Comparison of ENCODE assay signal across 8 mouse cellular contexts in genomic region chr12:108230821-108231794, GRCm38 (mm10). TPM values are rescaled to one million over a fixed set of nuclear protein-coding genes. Genes with fewer than 3 reads are reported as not detected.
DNase-seq lines count a peak whose midpoint lies in the region; ATAC-seq and TF ChIP-seq lines count a peak whose summit lies in the region.

No protein-coding gene starts in this region.

- intact Hi-C loops in heart, postnatal 10 days (cut with DNase I): no loop called here

- no peak for DNase-seq in heart, embryonic 10.5 days (ENCODE audit: low spot score)
- peak; percentile 83 for DNase-seq in brain, embryonic 14.5 days (ENCODE audit: low read depth)
- DNase-seq in heart, postnatal 10 days: peak; percentile 65 to 72
- peak; percentile 84 to 88 for DNase-seq in kidney, postnatal 4 days
- no peak for DNase-seq in layer of hippocampus, postnatal 25 days (ENCODE audit: extremely low spot score in 1 of 2, low spot score in 1 of 2)
- DNase-seq in limb, embryonic 10.5 days (ENCODE audit: low spot score): no peak

- H3K4me2 ChIP-seq in heart, embryonic 12.5 days: no peak overlapping the region

- TF ChIP-seq CTCF in brain, embryonic 14.5 days (IDR thresholded peaks at IDR 0.05; ENCODE audit: borderline replicate concordance, extremely low read depth, insufficient read depth, insufficient read length): peak; percentile 46
- TF ChIP-seq CTCF in small intestine, adult 2 months (IDR thresholded peaks at IDR 0.05; ENCODE audit: extremely low read depth, insufficient read length, insufficient replicate concordance, low read depth, low read length): peak; percentile 51; the same call in 1 of the 2 replicates

- H3K9me3 ChIP-seq in heart, embryonic 10.5 days: no peaks in the 10 kb centered on the region
- H3K9me3 ChIP-seq in heart, embryonic 12.5 days (replicated peaks): no peaks in the 10 kb centered on the region
- no peaks in the 10 kb centered on the region for H3K9me3 ChIP-seq in limb, embryonic 10.5 days (replicated peaks)

- no peaks in the 10 kb centered on the region for H3K27me3 ChIP-seq in heart, embryonic 10.5 days (ENCODE audit: insufficient read depth, poor library complexity, severe bottlenecking)
- no peaks in the 10 kb centered on the region for H3K27me3 ChIP-seq in heart, embryonic 12.5 days (replicated peaks)
- H3K27me3 ChIP-seq in small intestine, adult 2 months (ENCODE audit: control insufficient read depth, insufficient read depth, low read length): no peaks in the 10 kb centered on the region
- peaks cover 29% of the 10 kb centered on the region for H3K27me3 ChIP-seq in limb, embryonic 10.5 days (ENCODE audit: low read depth, poor library complexity, severe bottlenecking)

- 0 out of 2 replicates have a peak overlapping the region, but pooled peaks have one; percentile 53 for H3K27ac ChIP-seq in heart, embryonic 10.5 days
- no peak overlapping the region for H3K27ac ChIP-seq in heart, embryonic 12.5 days (ENCODE audit: poor library complexity, severe bottlenecking)
- H3K27ac ChIP-seq in small intestine, adult 2 months (ENCODE audit: insufficient read depth, low read depth, low read length): no peak overlapping the region
- H3K27ac ChIP-seq in limb, embryonic 10.5 days: no peak overlapping the region

- ATAC-seq in heart, embryonic 12.5 days (ENCODE audit: insufficient number of reproducible peaks, low FRiP score): no peak

- no peaks in the 10 kb centered on the region for H3K36me3 ChIP-seq in heart, embryonic 10.5 days
- H3K36me3 ChIP-seq in heart, embryonic 12.5 days: no peaks in the 10 kb centered on the region
- H3K36me3 ChIP-seq in small intestine, adult 2 months (ENCODE audit: control insufficient read depth, insufficient read depth, low read length): no peaks in the 10 kb centered on the region
- H3K36me3 ChIP-seq in limb, embryonic 10.5 days: no peaks in the 10 kb centered on the region

- H3K4me3 ChIP-seq in heart, embryonic 10.5 days: no peak overlapping the region
- H3K4me3 ChIP-seq in heart, embryonic 12.5 days: no peak overlapping the region
- no peak overlapping the region for H3K4me3 ChIP-seq in small intestine, adult 2 months (ENCODE audit: low read depth, low read length)
- no peak overlapping the region for H3K4me3 ChIP-seq in limb, embryonic 10.5 days

- TF ChIP-seq POLR2A in brain, embryonic 14.5 days (IDR thresholded peaks at IDR 0.05; ENCODE audit: borderline replicate concordance, extremely low read depth, insufficient read depth, insufficient read length, poor library complexity, severe bottlenecking): no peak
- TF ChIP-seq POLR2A in small intestine, adult 2 months (IDR thresholded peaks at IDR 0.05; ENCODE audit: low read depth, low read length): no peak

- H3K9ac ChIP-seq in heart, embryonic 12.5 days: no peak overlapping the region

- H3K4me1 ChIP-seq in heart, embryonic 10.5 days: peaks cover 91% of the 10 kb centered on the region
- peaks cover 79% of the 10 kb centered on the region for H3K4me1 ChIP-seq in heart, embryonic 12.5 days (replicated peaks)
- peaks cover 39% of the 10 kb centered on the region for H3K4me1 ChIP-seq in small intestine, adult 2 months (ENCODE audit: control insufficient read depth, insufficient read depth, insufficient read length, low read length)
- peaks cover 76% of the 10 kb centered on the region for H3K4me1 ChIP-seq in limb, embryonic 10.5 days

- WGBS in heart, embryonic 10.5 days: 59% methylated on average over 17 of the region's 18 CpGs
- WGBS in heart, embryonic 12.5 days: 53% methylated on average over 17 of the region's 18 CpGs
- WGBS in small intestine, adult 2 months: 49% methylated on average over 17 of the region's 18 CpGs
- 69% methylated on average over 17 of the region's 18 CpGs for WGBS in limb, embryonic 10.5 days

RNA-seq across cellular contexts. Expression of gene Ccdc85c, which starts 44.1 kb away (rescaled TPM):
- polyA plus RNA-seq in heart, embryonic 10.5 days (2016; fragmentation: Nextera tagmentation; extraction: Ambion mirVana): 5.7 and 6.7 TPM in 2 replicates
- polyA plus RNA-seq in heart, embryonic 12.5 days (2016; fragmentation: Nextera tagmentation; extraction: Ambion mirVana): 5.9 and 6.0 TPM in 2 replicates
- 34.0 and 48.9 TPM in 2 replicates for polyA plus RNA-seq in brain, embryonic 14.5 days (2012; rRNA removed)
- total RNA-seq in heart, postnatal 10 days (2021): 10 to 100 TPM; 32.8 to 34.4 TPM
- polyA plus RNA-seq in small intestine, adult 2 months (2012; rRNA removed): 58.8 and 100 TPM in 2 replicates
- total RNA-seq in layer of hippocampus, postnatal 25 days (2021): 10 to 100 TPM; 66.6 to 71.3 TPM
- polyA plus RNA-seq in limb, embryonic 10.5 days (2016; fragmentation: Nextera tagmentation; extraction: Ambion mirVana): 5.4 and 6.2 TPM in 2 replicates

RNA-seq across cellular contexts. Expression of gene Ccnk, which starts 51.7 kb away (rescaled TPM):
- polyA plus RNA-seq in heart, embryonic 10.5 days (2016; fragmentation: Nextera tagmentation; extraction: Ambion mirVana): 2.0 and 3.6 TPM in 2 replicates
- 2.0 and 2.7 TPM in 2 replicates for polyA plus RNA-seq in heart, embryonic 12.5 days (2016; fragmentation: Nextera tagmentation; extraction: Ambion mirVana)
- polyA plus RNA-seq in brain, embryonic 14.5 days (2012; rRNA removed): 28.2 and 41.3 TPM in 2 replicates
- 10 to 100 TPM; 29.0 to 30.6 TPM for total RNA-seq in heart, postnatal 10 days (2021)
- polyA plus RNA-seq in small intestine, adult 2 months (2012; rRNA removed): 4.8 and 11.4 TPM in 2 replicates
- total RNA-seq in layer of hippocampus, postnatal 25 days (2021): 10 to 100 TPM; 25.6 to 33.7 TPM
- 3.3 and 3.4 TPM in 2 replicates for polyA plus RNA-seq in limb, embryonic 10.5 days (2016; fragmentation: Nextera tagmentation; extraction: Ambion mirVana)

RNA-seq across cellular contexts. Expression of gene Setd3, which starts 52.0 kb away (rescaled TPM):
- 72.6 TPM in 2 replicates for polyA plus RNA-seq in heart, embryonic 10.5 days (2016; fragmentation: Nextera tagmentation; extraction: Ambion mirVana)
- 83.1 and 83.3 TPM in 2 replicates for polyA plus RNA-seq in heart, embryonic 12.5 days (2016; fragmentation: Nextera tagmentation; extraction: Ambion mirVana)
- polyA plus RNA-seq in brain, embryonic 14.5 days (2012; rRNA removed): 65.5 and 72.6 TPM in 2 replicates
- total RNA-seq in heart, postnatal 10 days (2021): 10 to 100 TPM; 77.6 to 79.3 TPM
- 4.2 and 8.9 TPM in 2 replicates for polyA plus RNA-seq in small intestine, adult 2 months (2012; rRNA removed)
- total RNA-seq in layer of hippocampus, postnatal 25 days (2021): 100 to 1,000 TPM; 127 to 136 TPM
- polyA plus RNA-seq in limb, embryonic 10.5 days (2016; fragmentation: Nextera tagmentation; extraction: Ambion mirVana): 71.4 and 76.9 TPM in 2 replicates

Comparison
In these comparisons a context has a peak if more than half of its experiments do, and no peak if none do; other contexts are left out.
1. DNase-seq: peak in brain, embryonic 14.5 days (single experiment), heart, postnatal 10 days (2 of 2) and kidney, postnatal 4 days (2 of 2); none in heart, embryonic 10.5 days (single experiment), layer of hippocampus, postnatal 25 days (0 of 2) and limb, embryonic 10.5 days (single experiment).